21 mouse cellular contexts compared by ENCODE assay signal in the genomic region with DNA sequence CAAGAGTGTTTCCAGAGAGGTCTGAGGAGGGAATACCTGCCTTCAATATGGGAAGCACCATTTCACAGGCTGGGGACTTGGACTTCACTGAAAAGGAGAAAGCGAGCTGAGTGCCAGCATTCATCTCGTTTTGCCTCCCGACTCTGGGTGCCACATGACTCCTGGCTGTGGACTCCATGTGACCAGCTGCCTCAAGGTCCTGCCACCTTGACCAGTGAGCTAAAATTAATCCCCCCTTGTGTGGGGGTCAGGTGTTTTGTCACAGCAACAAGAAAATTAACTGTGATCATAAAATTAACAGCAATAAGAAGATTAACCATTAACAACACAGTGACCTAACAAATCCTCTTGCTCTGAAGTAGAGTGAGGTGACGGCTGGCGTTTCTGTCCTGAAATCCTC.
A peak's percentile ranks its signal among the peaks of the same experiment; 100 is the strongest.
DNase-seq lines count a peak whose midpoint lies in the region; ATAC-seq and TF ChIP-seq lines count a peak whose summit lies in the region.
"Had no signal": no experiment of that assay in that cellular context is flagged by ENCODE, and none has a peak within 500 bp of the region (broad histone marks: within the 10 kb centered on the region; RNA-seq: fewer than 3 reads in every experiment).

No protein-coding gene starts in this region.

- ATAC-seq in kidney, embryonic 14.5 days (ENCODE audit: low FRiP score, low TSS enrichment) = no peak
- ATAC-seq in kidney, embryonic 16.5 days (ENCODE audit: low FRiP score, low TSS enrichment) = no peak
- ATAC-seq: forebrain, embryonic 13.5 days; forebrain, embryonic 15.5 days had no signal

- H3K4me3 ChIP-seq in kidney, embryonic 14.5 days (ENCODE audit: low read length) = no peak overlapping the region
- no peak overlapping the region for H3K4me3 ChIP-seq in kidney, adult 2 months (ENCODE audit: insufficient read depth, low read depth, low read length)
- no peak overlapping the region for H3K4me3 ChIP-seq in kidney, embryonic 16.5 days (ENCODE audit: low read length)
- H3K4me3 ChIP-seq in embryonic facial prominence, embryonic 10.5 days = no peak overlapping the region
- H3K4me3 ChIP-seq: embryonic facial prominence, embryonic 12.5 days; forebrain, embryonic 13.5 days; forebrain, embryonic 15.5 days had no signal

- no peak overlapping the region for H3K27ac ChIP-seq in kidney, embryonic 14.5 days (ENCODE audit: low read depth, low read length)
- H3K27ac ChIP-seq in kidney, adult 2 months (ENCODE audit: insufficient read depth, low read depth, low read length) = no peak overlapping the region
- no peak overlapping the region for H3K27ac ChIP-seq in kidney, embryonic 16.5 days (ENCODE audit: low read length)
- no peak overlapping the region for H3K27ac ChIP-seq in embryonic facial prominence, embryonic 10.5 days (replicated peaks)
- H3K27ac ChIP-seq: embryonic facial prominence, embryonic 12.5 days; forebrain, embryonic 13.5 days; forebrain, embryonic 15.5 days had no signal

- H3K9ac ChIP-seq in kidney, embryonic 14.5 days (ENCODE audit: low read depth, low read length) = no peak overlapping the region
- H3K9ac ChIP-seq in kidney, embryonic 16.5 days (replicated peaks; ENCODE audit: low read length) = no peak overlapping the region
- H3K9ac ChIP-seq: embryonic facial prominence, embryonic 12.5 days; forebrain, embryonic 13.5 days; forebrain, embryonic 15.5 days had no signal

- H3K36me3 ChIP-seq in kidney, embryonic 14.5 days (ENCODE audit: control insufficient read depth, insufficient read depth, low read length) = no peaks in the 10 kb centered on the region
- H3K36me3 ChIP-seq in kidney, adult 2 months (ENCODE audit: control insufficient read depth, insufficient read depth, low read length) = no peaks in the 10 kb centered on the region
- no peaks in the 10 kb centered on the region for H3K36me3 ChIP-seq in kidney, embryonic 16.5 days (ENCODE audit: insufficient read depth, low read length)
- H3K36me3 ChIP-seq in embryonic facial prominence, embryonic 10.5 days (replicated peaks) = no peaks in the 10 kb centered on the region
- H3K36me3 ChIP-seq: embryonic facial prominence, embryonic 12.5 days; forebrain, embryonic 15.5 days had no signal

- no peak overlapping the region for H3K4me2 ChIP-seq in kidney, embryonic 14.5 days (replicated peaks; ENCODE audit: low read depth, low read length)
- H3K4me2 ChIP-seq in kidney, embryonic 16.5 days (replicated peaks; ENCODE audit: low read depth, low read length) = no peak overlapping the region
- H3K4me2 ChIP-seq: embryonic facial prominence, embryonic 12.5 days; forebrain, embryonic 13.5 days; forebrain, embryonic 15.5 days had no signal

- no peaks in the 10 kb centered on the region for H3K9me3 ChIP-seq in kidney, embryonic 14.5 days (ENCODE audit: control insufficient read depth, low read length)
- H3K9me3 ChIP-seq in kidney, embryonic 16.5 days (ENCODE audit: low read length) = no peaks in the 10 kb centered on the region
- H3K9me3 ChIP-seq in embryonic facial prominence, embryonic 10.5 days = no peaks in the 10 kb centered on the region
- H3K9me3 ChIP-seq: embryonic facial prominence, embryonic 12.5 days; forebrain, embryonic 13.5 days; forebrain, embryonic 15.5 days had no signal

- DNase-seq in kidney, adult 11 months = peak; percentile 46
- DNase-seq in kidney, adult 2 months = peak; percentile 61
- DNase-seq in kidney, adult 9 months = peak; percentile 43
- no peak for DNase-seq in kidney, postnatal 14 days
- peak; percentile 49 for DNase-seq in kidney, postnatal 36 days
- no peak for DNase-seq in embryonic facial prominence, embryonic 10.5 days (ENCODE audit: low spot score)
- DNase-seq: adrenal gland, adult 2 months; adrenal gland, postnatal 10 days; adrenal gland, postnatal 25 days; cerebellum, adult 11 months; cerebellum, adult 18-20 months; cerebellum, adult 8-10 months; cerebellum, adult 9-11 months; cerebellum, postnatal 14 days; cerebellum, postnatal 36 days; embryo, embryonic 11 days had no signal

- WGBS in kidney, embryonic 14.5 days = 72% methylated on average over 5 of the region's 5 CpGs
- WGBS in kidney, adult 2 months = 44% methylated on average over 5 of the region's 5 CpGs
- WGBS in kidney, embryonic 16.5 days = 63% methylated on average over 5 of the region's 5 CpGs
- WGBS in embryonic facial prominence, embryonic 10.5 days = 83% methylated on average over 5 of the region's 5 CpGs

- TF ChIP-seq POLR2A in kidney, adult 2 months (IDR thresholded peaks at IDR 0.05; ENCODE audit: low read depth, low read length) = no peak

- H3K4me1 ChIP-seq in kidney, embryonic 14.5 days (ENCODE audit: control insufficient read depth, insufficient read depth, low read length) = no peaks in the 10 kb centered on the region
- H3K4me1 ChIP-seq in kidney, adult 2 months (ENCODE audit: control insufficient read depth, insufficient read depth, low read length) = peaks cover 6% of the 10 kb centered on the region; the same call in 1 of the 2 replicates
- peaks cover 4% of the 10 kb centered on the region; the same call in 1 of the 2 replicates for H3K4me1 ChIP-seq in kidney, embryonic 16.5 days (ENCODE audit: insufficient read depth, low read length)
- peaks cover 8% of the 10 kb centered on the region for H3K4me1 ChIP-seq in embryonic facial prominence, embryonic 10.5 days

- TF ChIP-seq CTCF in kidney, adult 2 months (conservative IDR thresholded peaks at IDR 0.05; ENCODE audit: insufficient read depth, insufficient read length, low read depth, low read length) = no peak

- no peaks in the 10 kb centered on the region for H3K27me3 ChIP-seq in kidney, embryonic 14.5 days (ENCODE audit: control insufficient read depth, insufficient read depth, low read length)
- H3K27me3 ChIP-seq in kidney, adult 2 months (replicated peaks; ENCODE audit: control insufficient read depth, insufficient read depth, low read length) = no peaks in the 10 kb centered on the region
- no peaks in the 10 kb centered on the region for H3K27me3 ChIP-seq in kidney, embryonic 16.5 days (ENCODE audit: insufficient read depth, low read length)
- 0 out of 2 replicates have a peak, but pooled peaks cover 4% of the 10 kb centered on the region for H3K27me3 ChIP-seq in embryonic facial prominence, embryonic 10.5 days (replicated peaks; ENCODE audit: low read depth, poor library complexity, severe bottlenecking)
- H3K27me3 ChIP-seq: embryonic facial prominence, embryonic 12.5 days; forebrain, embryonic 13.5 days; forebrain, embryonic 15.5 days had no signal

Comparison
In these comparisons a context has a peak if more than half of its experiments do, and no peak if none do; other contexts are left out.
1. DNase-seq: peak in kidney, adult 11 months (single experiment), kidney, adult 2 months (single experiment), kidney, adult 9 months (single experiment) and kidney, postnatal 36 days (2 of 2); none in kidney, postnatal 14 days (single experiment) and embryonic facial prominence, embryonic 10.5 days (single experiment).